Mouse (Mus musculus) CH12.LX (cell line): ENCODE data around the gene Xpa. TPM values are rescaled to one million over a fixed set of nuclear protein-coding genes. Genes with fewer than 3 reads are reported as not detected.

ENCODE experiments used
- DNase-seq: peaks from one replicate; pipeline ENCODE4 v3.0.0-alpha.2; 2013; ENCODE audit errors: extremely low read depth
- H3K27ac ChIP-seq: 2 replicates; pipeline ENCODE4 v1.5.1; 2012; ENCODE audit warnings: low read depth, mild to moderate bottlenecking, control low read depth, moderate library complexity; ENCODE audit not compliant: insufficient read depth
- H3K27me3 ChIP-seq: replicated peaks from 2 replicates; pipeline ENCODE3; 2012; ENCODE audit warnings: inconsistent platforms
- H3K36me3 ChIP-seq, 2 experiments: replicated peaks in 1 of 2; 2 replicates each; pipeline versions ENCODE3 to v1.6.1; 2012; ENCODE audit warnings: inconsistent platforms in 1 of 2, low read length in 1 of 2, mild to moderate bottlenecking in 1 of 2, mixed read lengths in 1 of 2, moderate library complexity in 1 of 2; ENCODE audit not compliant: control insufficient read depth in 1 of 2, insufficient read depth in 1 of 2
- H3K4me1 ChIP-seq, 2 experiments: 2 replicates each; pipeline ENCODE4 v1.6.1; 2012; ENCODE audit warnings: inconsistent platforms in 1 of 2, moderate library complexity in 1 of 2; ENCODE audit not compliant: insufficient read depth in 2 of 2, control insufficient read depth in 1 of 2
- H3K4me2 ChIP-seq: 2 replicates; pipeline ENCODE4 v1.6.1; 2012; ENCODE audit warnings: low read depth, mild to moderate bottlenecking, control low read depth; ENCODE audit not compliant: poor library complexity, insufficient read depth, severe bottlenecking
- H3K4me3 ChIP-seq, 3 experiments: fragments of 150-350 bp in 1 of 3; sonication (generic) in 1 of 3; replicated peaks in 1 of 3; 2 replicates each; pipeline versions ENCODE3 to v1.5.1; 2011 to 2012; ENCODE audit warnings: low read depth in 2 of 3, low read length in 2 of 3, mild to moderate bottlenecking in 2 of 3, moderate library complexity in 2 of 3, control low read depth in 1 of 3, improper control_type of control experiment in 1 of 3, inconsistent platforms in 1 of 3, mixed read lengths in 1 of 3; ENCODE audit not compliant: poor library complexity in 1 of 3
- H3K79me2 ChIP-seq: replicated peaks from 2 replicates; pipeline ENCODE4 v1.6.1; 2012; ENCODE audit warnings: mild to moderate bottlenecking, moderate library complexity; ENCODE audit not compliant: control insufficient read depth, poor library complexity, insufficient read depth, severe bottlenecking; ENCODE audit errors: extremely low read depth
- H3K9ac ChIP-seq: 2 replicates; pipeline ENCODE4 v1.6.1; 2012; ENCODE audit warnings: low read depth, mild to moderate bottlenecking, control low read depth, moderate library complexity; ENCODE audit not compliant: insufficient read depth
- H3K9me3 ChIP-seq: replicated peaks from 2 replicates; pipeline ENCODE3; 2012; ENCODE audit warnings: low read length, inconsistent platforms, mixed read lengths
- BHLHE40 ChIP-seq: IDR thresholded peaks from 2 replicates; pipeline ENCODE4 v1.6.1; 2011; ENCODE audit warnings: mild to moderate bottlenecking, low read depth, low read length, improper control_type of control experiment
- CHD1 ChIP-seq: IDR thresholded peaks from 2 replicates; pipeline ENCODE4 v1.6.1; 2012; ENCODE audit warnings: low read depth, low read length, improper control_type of control experiment, inconsistent platforms
- CTCF ChIP-seq, 2 experiments: IDR thresholded peaks in 1 of 2; conservative IDR thresholded peaks in 1 of 2; 2 replicates each; pipeline ENCODE4 v1.5.1; 2011 to 2012; ENCODE audit warnings: low read depth in 2 of 2, low read length in 2 of 2, improper control_type of control experiment in 1 of 2, inconsistent platforms in 1 of 2, mild to moderate bottlenecking in 1 of 2, moderate library complexity in 1 of 2
- ETS1 ChIP-seq: conservative IDR thresholded peaks from 2 replicates; pipeline ENCODE4 v1.6.1; 2012; ENCODE audit warnings: low read depth, mild to moderate bottlenecking, inconsistent platforms, low read length, improper control_type of control experiment, moderate library complexity
- IRF4 ChIP-seq: IDR thresholded peaks from 2 replicates; pipeline ENCODE4 v1.6.1; 2014; ENCODE audit warnings: low read depth, mild to moderate bottlenecking, inconsistent platforms, low read length, improper control_type of control experiment
- JUN ChIP-seq: IDR thresholded peaks from 2 replicates; pipeline ENCODE4 v1.6.1; 2011; ENCODE audit warnings: low read depth, mild to moderate bottlenecking, low read length, improper control_type of control experiment, moderate library complexity; ENCODE audit not compliant: insufficient read depth
- JUND ChIP-seq: conservative IDR thresholded peaks from 2 replicates; pipeline ENCODE4 v1.6.1; 2011; ENCODE audit warnings: low read depth, low read length, improper control_type of control experiment
- KAT2A ChIP-seq: IDR thresholded peaks from 2 replicates; pipeline ENCODE4 v1.6.1; 2012; ENCODE audit warnings: low read length, improper control_type of control experiment, inconsistent platforms; ENCODE audit not compliant: insufficient replicate concordance
- MAFK ChIP-seq: IDR thresholded peaks from 2 replicates; pipeline ENCODE4 v1.6.1; 2011; ENCODE audit warnings: low read length, improper control_type of control experiment; ENCODE audit not compliant: insufficient replicate concordance
- MAX ChIP-seq: IDR thresholded peaks from 2 replicates; pipeline ENCODE4 v1.6.1; 2011; ENCODE audit warnings: low read length, improper control_type of control experiment
- MAZ ChIP-seq: IDR thresholded peaks from 2 replicates; pipeline ENCODE4 v1.6.1; 2012; ENCODE audit warnings: low read depth, mild to moderate bottlenecking, inconsistent platforms, low read length, improper control_type of control experiment, moderate library complexity
- MXI1 ChIP-seq: IDR thresholded peaks from 2 replicates; pipeline ENCODE4 v1.6.1; 2011; ENCODE audit warnings: mild to moderate bottlenecking, low read depth, low read length, improper control_type of control experiment
- NELFE ChIP-seq: IDR thresholded peaks from 2 replicates; pipeline ENCODE4 v1.6.1; 2011; ENCODE audit warnings: low read depth, low read length, improper control_type of control experiment
- NRF1 ChIP-seq: IDR thresholded peaks from 2 replicates; pipeline ENCODE4 v1.6.1; 2014; ENCODE audit warnings: low read depth, mild to moderate bottlenecking, inconsistent platforms, low read length, improper control_type of control experiment, moderate library complexity
- PAX5 ChIP-seq: IDR thresholded peaks from 2 replicates; pipeline ENCODE4 v1.6.1; 2012; ENCODE audit warnings: low read length, inconsistent platforms, mixed read lengths
- POLR2A ChIP-seq: IDR thresholded peaks from 2 replicates; pipeline ENCODE4 v1.6.1; 2011; ENCODE audit warnings: low read depth, mild to moderate bottlenecking, improper control_type of control experiment, low read length
- POLR2AphosphoS2 ChIP-seq: IDR thresholded peaks from 2 replicates; pipeline ENCODE4 v1.6.1; 2011; ENCODE audit warnings: low read depth, low read length, improper control_type of control experiment
- RAD21 ChIP-seq: IDR thresholded peaks from 2 replicates; pipeline ENCODE4 v1.6.1; 2011; ENCODE audit warnings: low read depth, mild to moderate bottlenecking, low read length, improper control_type of control experiment, moderate library complexity
- RCOR1 ChIP-seq: conservative IDR thresholded peaks from 2 replicates; pipeline ENCODE4 v1.6.1; 2012; ENCODE audit warnings: low read depth, mild to moderate bottlenecking, inconsistent platforms, low read length, improper control_type of control experiment
- SIN3A ChIP-seq: IDR thresholded peaks from 2 replicates; pipeline ENCODE4 v1.6.1; 2012; ENCODE audit warnings: low read length, improper control_type of control experiment, inconsistent platforms
- TBP ChIP-seq: conservative IDR thresholded peaks from 2 replicates; pipeline ENCODE4 v1.6.1; 2011; ENCODE audit warnings: low read depth, low read length, improper control_type of control experiment
- UBTF ChIP-seq: IDR thresholded peaks from 2 replicates; pipeline ENCODE4 v1.6.1; 2012; ENCODE audit warnings: low read depth, mild to moderate bottlenecking, inconsistent platforms, low read length, improper control_type of control experiment, moderate library complexity
- USF2 ChIP-seq: conservative IDR thresholded peaks from 2 replicates; pipeline ENCODE4 v1.6.1; 2011; ENCODE audit warnings: low read depth, low read length, improper control_type of control experiment
- ZKSCAN1 ChIP-seq: IDR thresholded peaks from 2 replicates; pipeline ENCODE4 v1.6.1; 2012; ENCODE audit warnings: low read depth, inconsistent platforms, low read length, improper control_type of control experiment, borderline replicate concordance
- ZMIZ1 ChIP-seq: IDR thresholded peaks from 2 replicates; pipeline ENCODE4 v1.6.1; 2012; ENCODE audit warnings: low read depth, mild to moderate bottlenecking, inconsistent platforms, low read length, improper control_type of control experiment
- dilution Hi-C: fragments of 300-500 bp; cut with MboI; formaldehyde crosslinking; loops from 2 replicates; pipeline ENCODE4 v1.14.3; 2020; ENCODE audit warnings: low sequenced_read_pairs; ENCODE audit not compliant: extremely low pct_unique_long_range_greater_than_20kb, extremely low pct_ligation_motif_present
- in situ Hi-C: fragments of 300-500 bp; cut with MboI; formaldehyde crosslinking; loops from 3 replicates; pipeline ENCODE4 v1.14.3; 2019; ENCODE audit warnings: low sequenced_read_pairs, low pct_ligation_motif_present, low pct_unique_long_range_greater_than_20kb, mixed read lengths
- polyA plus RNA-seq: library from polyadenylated mRNA; unstranded; fragments of >175 nt; gene quantifications from 2 replicates; pipeline ENCODE4 v1.2.1, GENCODE M21; 2012; ENCODE audit warnings: low read depth; ENCODE audit not compliant: insufficient read length
- total RNA-seq, 2 experiments: library from RNA; depleted of rRNA; stranded (reverse); fragments of 300-350 nt in 1 of 2; fragments of >200 nt in 1 of 2; gene quantifications; 2 replicates each; pipeline ENCODE4 v1.2.3; 2012 to 2014

The Xpa gene
- total and polyA plus RNA-seq, 3 experiments, result 11.2 to 28.8 (median 13.8) TPM

DNA sequence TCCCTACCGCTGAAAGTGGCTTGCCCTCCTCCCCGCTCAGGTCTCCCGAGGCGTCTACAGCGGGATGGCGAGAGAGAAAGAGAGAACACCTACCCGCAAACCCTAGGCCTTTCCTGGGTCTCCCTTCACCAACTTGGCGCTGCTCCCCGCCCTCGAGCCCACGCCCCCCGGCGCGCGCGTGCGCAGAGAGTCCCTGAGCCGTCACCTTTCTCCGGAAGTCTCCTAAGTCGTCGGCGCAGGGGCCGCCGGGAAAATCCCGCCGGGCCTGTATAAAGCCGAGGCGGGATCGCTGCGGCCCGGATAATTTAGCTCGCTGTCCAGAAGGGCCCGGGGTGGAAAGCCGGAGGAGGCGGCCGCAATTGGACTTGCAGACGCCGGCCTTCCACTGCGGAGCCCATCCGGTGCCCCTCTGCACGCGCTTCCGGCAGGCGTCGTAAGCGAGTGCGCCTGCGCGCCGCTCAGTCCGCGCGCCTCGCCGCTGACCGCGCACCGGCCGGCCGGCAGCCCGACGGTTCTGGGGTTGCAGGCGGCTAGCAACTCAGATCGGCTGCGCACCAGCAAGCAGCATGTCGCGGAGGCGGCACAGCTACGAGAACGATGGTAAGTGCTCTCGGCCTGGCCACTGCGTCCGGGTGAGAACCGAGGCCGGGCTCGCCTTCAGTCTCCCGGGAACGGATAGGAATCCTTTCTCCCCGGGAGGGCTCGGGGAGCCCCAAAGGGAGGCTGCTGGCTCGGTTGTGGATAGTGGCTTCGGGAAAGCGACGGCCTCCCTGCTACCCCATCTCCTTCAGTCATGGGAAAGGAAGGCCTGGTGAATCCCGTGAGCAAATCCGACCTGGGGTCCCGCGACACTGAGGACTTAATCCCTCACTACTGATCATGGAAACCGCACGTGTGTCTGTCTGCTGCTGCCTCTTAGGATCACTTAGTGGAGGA lies 57.6 kb downstream of the Xpa start, which contains the start of the genes Ncbp1 and Tstd2 (continued):
- TF ChIP-seq CTCF (conservative IDR thresholded peaks at IDR 0.05 in 1 of 2, IDR thresholded peaks at IDR 0.05 in 1 of 2; ENCODE audit: low read depth in 2 of 2, low read length in 2 of 2) (no peak), CHD1 (no peak), PAX5 (no peak), TBP (0 out of 2 replicates have a peak, but pooled peaks have one; percentile 59), POLR2AphosphoS2 (no peak), ZKSCAN1 (no peak), IRF4 (no peak), USF2 (no peak), MAZ (no peak), POLR2A (peak; percentile 95)

GRCm38 (mm10) chr4:46137629-46138286 lies 58.4 kb downstream of the Xpa start:
- DNase-seq, result no peak
- dilution Hi-C loops, result no loop called here
- H3K4me1 ChIP-seq, result peaks cover 0 to 30% of the 10 kb centered on the region in 2 experiments; a peak in 2 of 4 replicates
- H3K27me3 ChIP-seq, result no peaks in the 10 kb centered on the region
- peaks cover 16 to 46% of the 10 kb centered on the region in 2 experiments for H3K36me3 ChIP-seq
- H3K27ac ChIP-seq, result peak overlapping the region; percentile 42; the same call in 1 of the 2 replicates
- H3K4me3 ChIP-seq, result peak overlapping the region; percentile 90 to 98 (median 95)
- 0 out of 2 replicates have a peak, but pooled peaks have one; percentile 20 for TF ChIP-seq SIN3A
- TF ChIP-seq UBTF, result no peak
- no peak for TF ChIP-seq ETS1
- TF ChIP-seq MAX, result peak; percentile 17; the same call in 1 of the 2 replicates
- peak; percentile 74; the same call in 1 of the 2 replicates for TF ChIP-seq MXI1
- TF ChIP-seq RAD21, result no peak
- H3K9me3 ChIP-seq, result no peaks in the 10 kb centered on the region
- H3K4me2 ChIP-seq, result peak overlapping the region; percentile 85
- in situ Hi-C loops, result no loop called here
- peaks cover 49% of the 10 kb centered on the region for H3K79me2 ChIP-seq
- H3K9ac ChIP-seq, result peak overlapping the region; percentile 48

- H3K79me2 ChIP-seq, result peaks cover 6% of the 10 kb centered on the region; the same call in 1 of the 2 replicates
- no peak overlapping the region for H3K4me2 ChIP-seq
- dilution Hi-C loops (no loop called here), in situ Hi-C loops (no loop called here)
- TF ChIP-seq NELFE (no peak), POLR2A (no peak), RAD21 (no peak), USF2 (no peak), JUN (no peak), BHLHE40 (no peak), MAFK (no peak), RCOR1 (no peak), MAX (no peak), ZMIZ1 (no peak), UBTF (no peak), KAT2A (no peak), NRF1 (no peak), SIN3A (no peak), TBP (no peak), POLR2AphosphoS2 (no peak), CHD1 (no peak), JUND (no peak)
- DNase-seq, result no peak
- H3K9ac ChIP-seq, result no peak overlapping the region
- no peak overlapping the region for H3K4me3 ChIP-seq
- peaks cover 53 to 86% of the 10 kb centered on the region in 2 experiments for H3K36me3 ChIP-seq
- H3K4me1 ChIP-seq, result peaks cover 0 to 9% of the 10 kb centered on the region in 2 experiments; a peak in 2 of 4 replicates
- no peaks in the 10 kb centered on the region for H3K9me3 ChIP-seq
- H3K27ac ChIP-seq, result no peak overlapping the region
- no peaks in the 10 kb centered on the region for H3K27me3 ChIP-seq
Measured at GRCm38 (mm10) chr4:46131791-46132190, 64.3 kb downstream of the Xpa start.
